Mouse (Mus musculus): ENCODE measurements around the gene Kcnmb1. TPM values are rescaled to one million over a fixed set of nuclear protein-coding genes. Genes with fewer than 3 reads are reported as not detected.
A peak's percentile ranks its signal among the peaks of the same experiment; 100 is the strongest.

Gene Kcnmb1
- total and polyA plus RNA-seq, 3 experiments: 0.04 to 0.49 (median 0.09) TPM

DNA sequence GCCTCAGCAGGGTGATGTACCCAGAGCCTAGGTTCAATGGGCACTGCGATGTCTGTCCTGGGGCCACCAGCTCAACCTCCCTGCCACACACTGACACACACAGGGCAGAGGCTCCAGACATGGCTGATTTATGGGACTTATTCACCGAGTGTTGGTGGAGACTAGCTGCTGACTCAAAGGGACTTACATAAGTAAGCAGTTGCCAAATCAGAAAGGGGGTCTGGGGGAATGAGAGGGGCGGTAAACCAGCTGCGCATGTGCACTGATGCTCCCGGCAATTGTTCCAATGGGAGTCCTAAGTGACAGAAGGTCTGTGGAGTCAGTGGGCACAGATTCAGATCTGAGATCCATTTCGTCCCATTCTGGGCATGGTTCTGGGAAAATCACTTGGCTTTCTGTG is 5.2 kb upstream of the Kcnmb1 start:
- peaks cover 0 to 3% of the 10 kb centered on the region in 2 experiments; a peak in 2 of 4 replicates for H3K4me1 ChIP-seq (ENCODE audit: control insufficient read depth in 1 of 2, insufficient read depth in 2 of 2)
- in situ Hi-C loops (cut with MboI; ENCODE audit: low pct_ligation_motif_present, low pct_unique_long_range_greater_than_20kb, low sequenced_read_pairs): loop anchor here (25.0 kb wide), 1 partner anchor 255 kb away; the partner anchor contains the start of gene Foxi1
- no peak for DNase-seq (ENCODE audit: extremely low read depth)
- H3K9ac ChIP-seq (ENCODE audit: insufficient read depth, low read depth): no peak overlapping the region
- H3K4me2 ChIP-seq (ENCODE audit: insufficient read depth, low read depth, poor library complexity, severe bottlenecking): no peak overlapping the region
- no peaks in the 10 kb centered on the region for H3K36me3 ChIP-seq (replicated peaks in 1 of 2; ENCODE audit: control insufficient read depth in 1 of 2, insufficient read depth in 1 of 2, low read length in 1 of 2)
- H3K27ac ChIP-seq (ENCODE audit: insufficient read depth, low read depth): no peak overlapping the region
- H3K79me2 ChIP-seq (replicated peaks; ENCODE audit: control insufficient read depth, extremely low read depth, insufficient read depth, poor library complexity, severe bottlenecking): no peaks in the 10 kb centered on the region
- peaks cover 12% of the 10 kb centered on the region for H3K27me3 ChIP-seq (replicated peaks)
- no peak overlapping the region for H3K4me3 ChIP-seq (replicated peaks in 1 of 3; ENCODE audit: low read depth in 2 of 3, low read length in 2 of 3, poor library complexity in 1 of 3)
- no peaks in the 10 kb centered on the region for H3K9me3 ChIP-seq (replicated peaks; ENCODE audit: low read length)
- dilution Hi-C loops (cut with MboI; ENCODE audit: extremely low pct_ligation_motif_present, extremely low pct_unique_long_range_greater_than_20kb, low sequenced_read_pairs): no loop called here
- TF ChIP-seq ZMIZ1 (IDR thresholded peaks at IDR 0.05; ENCODE audit: low read depth, low read length) (no peak), BHLHE40 (IDR thresholded peaks at IDR 0.05; ENCODE audit: low read depth, low read length) (no peak), CHD2 (IDR thresholded peaks at IDR 0.05; ENCODE audit: low read length) (no peak), EP300 (IDR thresholded peaks at IDR 0.05; ENCODE audit: low read length) (no peak), NRF1 (IDR thresholded peaks at IDR 0.05; ENCODE audit: low read depth, low read length) (no peak), SMC3 (IDR thresholded peaks at IDR 0.05; ENCODE audit: low read depth, low read length) (no peak), MAZ (IDR thresholded peaks at IDR 0.05; ENCODE audit: low read depth, low read length) (no peak), HCFC1 (IDR thresholded peaks at IDR 0.05; ENCODE audit: low read depth, low read length) (no peak), PAX5 (IDR thresholded peaks at IDR 0.05; ENCODE audit: low read length) (no peak), TBP (conservative IDR thresholded peaks at IDR 0.05; ENCODE audit: low read depth, low read length) (no peak), UBTF (IDR thresholded peaks at IDR 0.05; ENCODE audit: low read depth, low read length) (no peak), ETS1 (conservative IDR thresholded peaks at IDR 0.05; ENCODE audit: low read depth, low read length) (no peak), JUND (conservative IDR thresholded peaks at IDR 0.05; ENCODE audit: low read depth, low read length) (no peak), RCOR1 (conservative IDR thresholded peaks at IDR 0.05; ENCODE audit: low read depth, low read length) (no peak), POLR2AphosphoS2 (IDR thresholded peaks at IDR 0.05; ENCODE audit: low read depth, low read length) (no peak), MYC (IDR thresholded peaks at IDR 0.05; ENCODE audit: low read depth, low read length) (no peak), USF2 (conservative IDR thresholded peaks at IDR 0.05; ENCODE audit: low read depth, low read length) (no peak), ZC3H11A (IDR thresholded peaks at IDR 0.05; ENCODE audit: low read depth, low read length) (no peak), ELF1 (IDR thresholded peaks at IDR 0.05; ENCODE audit: low read depth, low read length) (no peak), E2F4 (IDR thresholded peaks at IDR 0.05; ENCODE audit: insufficient replicate concordance, low read depth, low read length) (no peak)

DNA sequence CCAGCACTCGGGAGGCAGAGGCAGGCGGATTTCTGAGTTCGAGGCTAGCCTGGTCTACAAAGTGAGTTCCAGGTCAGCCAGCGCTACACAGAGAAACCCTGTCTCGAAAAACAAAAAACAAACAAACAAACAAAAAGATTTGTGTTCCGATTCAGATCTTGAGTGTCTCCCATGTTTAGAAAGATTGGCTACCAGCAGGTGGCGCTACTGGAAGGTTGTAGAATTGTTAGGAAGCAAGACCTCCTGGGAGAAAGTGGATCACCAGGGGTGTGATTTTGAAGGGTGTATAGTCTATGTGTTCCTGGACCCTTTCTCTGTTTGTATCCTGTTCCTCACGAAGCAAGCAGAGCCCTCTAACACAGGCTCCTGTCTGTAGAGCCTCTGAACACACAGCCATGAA is 4.1 kb upstream of the Kcnmb1 start:
- peak; percentile 67 for DNase-seq (ENCODE audit: extremely low read depth)

More for the DNA sequence above, 4.1 kb upstream of the Kcnmb1 start:
- Histone ChIP-seq H3K27ac (ENCODE audit: insufficient read depth, low read depth) (no peak overlapping the region), H3K4me1 (ENCODE audit: control insufficient read depth in 1 of 2, insufficient read depth in 2 of 2) (peaks cover 0 to 13% of the 10 kb centered on the region in 2 experiments; a peak in 2 of 4 replicates), H3K36me3 (replicated peaks in 1 of 2; ENCODE audit: control insufficient read depth in 1 of 2, insufficient read depth in 1 of 2, low read length in 1 of 2) (no peaks in the 10 kb centered on the region), H3K9me3 (replicated peaks; ENCODE audit: low read length) (no peaks in the 10 kb centered on the region), H3K4me2 (ENCODE audit: insufficient read depth, low read depth, poor library complexity, severe bottlenecking) (no peak overlapping the region), H3K79me2 (replicated peaks; ENCODE audit: control insufficient read depth, extremely low read depth, insufficient read depth, poor library complexity, severe bottlenecking) (no peaks in the 10 kb centered on the region), H3K9ac (ENCODE audit: insufficient read depth, low read depth) (no peak overlapping the region), H3K27me3 (replicated peaks) (peaks cover 8% of the 10 kb centered on the region), H3K4me3 (replicated peaks in 1 of 3; ENCODE audit: low read depth in 2 of 3, low read length in 2 of 3, poor library complexity in 1 of 3) (no peak overlapping the region)
- dilution Hi-C loops (cut with MboI; ENCODE audit: extremely low pct_ligation_motif_present, extremely low pct_unique_long_range_greater_than_20kb, low sequenced_read_pairs) (no loop called here), in situ Hi-C loops (cut with MboI; ENCODE audit: low pct_ligation_motif_present, low pct_unique_long_range_greater_than_20kb, low sequenced_read_pairs) (loop anchor here (25.0 kb wide), 1 partner anchor 254 kb away; the partner anchor contains the start of gene Foxi1)
- TF ChIP-seq IRF4 (IDR thresholded peaks at IDR 0.05; ENCODE audit: low read depth, low read length): no peak
- TF ChIP-seq CTCF (conservative IDR thresholded peaks at IDR 0.05 in 1 of 2, IDR thresholded peaks at IDR 0.05 in 1 of 2; ENCODE audit: low read depth in 2 of 2, low read length in 2 of 2): peak; percentile 81 to 88
- no peak for TF ChIP-seq JUN (IDR thresholded peaks at IDR 0.05; ENCODE audit: insufficient read depth, low read depth, low read length)
- peak; percentile 85 for TF ChIP-seq SMC3 (IDR thresholded peaks at IDR 0.05; ENCODE audit: low read depth, low read length)
- no peak for TF ChIP-seq USF1 (IDR thresholded peaks at IDR 0.05; ENCODE audit: low read depth, low read length)
- TF ChIP-seq MEF2A (IDR thresholded peaks at IDR 0.05; ENCODE audit: borderline replicate concordance, low read depth, low read length): no peak
- TF ChIP-seq USF2 (conservative IDR thresholded peaks at IDR 0.05; ENCODE audit: low read depth, low read length): no peak
- no peak for TF ChIP-seq E2F4 (IDR thresholded peaks at IDR 0.05; ENCODE audit: insufficient replicate concordance, low read depth, low read length)
- TF ChIP-seq POLR2AphosphoS2 (IDR thresholded peaks at IDR 0.05; ENCODE audit: low read depth, low read length): no peak
- peak; percentile 73 for TF ChIP-seq RAD21 (IDR thresholded peaks at IDR 0.05; ENCODE audit: low read depth, low read length)
- TF ChIP-seq ZC3H11A (IDR thresholded peaks at IDR 0.05; ENCODE audit: low read depth, low read length): peak; percentile 38; the same call in 1 of the 2 replicates
- no peak for TF ChIP-seq TBP (conservative IDR thresholded peaks at IDR 0.05; ENCODE audit: low read depth, low read length)
- TF ChIP-seq TCF12 (IDR thresholded peaks at IDR 0.05; ENCODE audit: low read depth, low read length): no peak

Measured in CH12.LX (cell line).